Mouse (Mus musculus): ENCODE results near the gene Calhm6. TPM values are rescaled to one million over a fixed set of nuclear protein-coding genes. Genes with fewer than 3 reads are reported as not detected.

Calhm6 gene
- polyA plus RNA-seq, 1 experiment: 20.6 TPM

- H3K27ac ChIP-seq (ENCODE audit: insufficient read depth, low read depth, low read length): no peak overlapping the region
- no peak overlapping the region for H3K4me3 ChIP-seq (ENCODE audit: insufficient read depth, low read length)
- TF ChIP-seq CTCF (IDR thresholded peaks at IDR 0.05; ENCODE audit: low read depth, low read length) (no peak), POLR2A (IDR thresholded peaks at IDR 0.05; ENCODE audit: borderline replicate concordance, low read depth, low read length) (no peak)
- H3K4me1 ChIP-seq (ENCODE audit: control insufficient read depth, insufficient read depth, low read length): 0 out of 2 replicates have a peak, but pooled peaks cover 2% of the 10 kb centered on the region
Measured at GRCm38 (mm10) chr10:34149772-34150171, 22.0 kb upstream of the Calhm6 start.

GRCm38 (mm10) chr10:34141693-34142092 is 13.9 kb upstream of the Calhm6 start:
- TF ChIP-seq CTCF (IDR thresholded peaks at IDR 0.05; ENCODE audit: low read depth, low read length): no peak
- TF ChIP-seq POLR2A (IDR thresholded peaks at IDR 0.05; ENCODE audit: borderline replicate concordance, low read depth, low read length): no peak
- H3K4me3 ChIP-seq (ENCODE audit: insufficient read depth, low read length): no peak overlapping the region
- H3K4me1 ChIP-seq (ENCODE audit: control insufficient read depth, insufficient read depth, low read length): peaks cover 11% of the 10 kb centered on the region
- H3K27ac ChIP-seq (ENCODE audit: insufficient read depth, low read depth, low read length): no peak overlapping the region

GRCm38 (mm10) chr10:34139768-34140167 is 12.0 kb upstream of the Calhm6 start:
- Histone ChIP-seq H3K4me1 (ENCODE audit: control insufficient read depth, insufficient read depth, low read length) (peaks cover 11% of the 10 kb centered on the region), H3K4me3 (ENCODE audit: insufficient read depth, low read length) (no peak overlapping the region), H3K27ac (ENCODE audit: insufficient read depth, low read depth, low read length) (no peak overlapping the region)
- no peak for TF ChIP-seq POLR2A (IDR thresholded peaks at IDR 0.05; ENCODE audit: borderline replicate concordance, low read depth, low read length)
- no peak for TF ChIP-seq CTCF (IDR thresholded peaks at IDR 0.05; ENCODE audit: low read depth, low read length)

GRCm38 (mm10) chr10:34138027-34138426 is 10.2 kb upstream of the Calhm6 start:
- TF ChIP-seq CTCF (IDR thresholded peaks at IDR 0.05; ENCODE audit: low read depth, low read length): no peak
- Histone ChIP-seq H3K4me1 (ENCODE audit: control insufficient read depth, insufficient read depth, low read length) (peaks cover 12% of the 10 kb centered on the region), H3K27ac (ENCODE audit: insufficient read depth, low read depth, low read length) (peak overlapping the region; percentile 74), H3K4me3 (ENCODE audit: insufficient read depth, low read length) (no peak overlapping the region)

GRCm38 (mm10) chr10:34136432-34136831 is 8.6 kb upstream of the Calhm6 start:
- Histone ChIP-seq H3K4me3 (ENCODE audit: insufficient read depth, low read length) (no peak overlapping the region), H3K4me1 (ENCODE audit: control insufficient read depth, insufficient read depth, low read length) (peaks cover 23% of the 10 kb centered on the region), H3K27ac (ENCODE audit: insufficient read depth, low read depth, low read length) (no peak overlapping the region)
- TF ChIP-seq CTCF (IDR thresholded peaks at IDR 0.05; ENCODE audit: low read depth, low read length): no peak
- TF ChIP-seq POLR2A (IDR thresholded peaks at IDR 0.05; ENCODE audit: borderline replicate concordance, low read depth, low read length): no peak

- Histone ChIP-seq H3K27ac (ENCODE audit: insufficient read depth, low read depth, low read length) (peak overlapping the region; percentile 92), H3K4me1 (ENCODE audit: control insufficient read depth, insufficient read depth, low read length) (peaks cover 38% of the 10 kb centered on the region), H3K4me3 (ENCODE audit: insufficient read depth, low read length) (no peak overlapping the region)
- no peak for TF ChIP-seq POLR2A (IDR thresholded peaks at IDR 0.05; ENCODE audit: borderline replicate concordance, low read depth, low read length)
- TF ChIP-seq CTCF (IDR thresholded peaks at IDR 0.05; ENCODE audit: low read depth, low read length): no peak
Measured at GRCm38 (mm10) chr10:34131356-34131755, 3.6 kb upstream of the Calhm6 start.

- peak overlapping the region; percentile 96 for H3K27ac ChIP-seq (ENCODE audit: insufficient read depth, low read depth, low read length)
- H3K4me3 ChIP-seq (ENCODE audit: insufficient read depth, low read length): peak overlapping the region; percentile 72
- H3K4me1 ChIP-seq (ENCODE audit: control insufficient read depth, insufficient read depth, low read length): peaks cover 38% of the 10 kb centered on the region
- TF ChIP-seq CTCF (IDR thresholded peaks at IDR 0.05; ENCODE audit: low read depth, low read length): no peak
- no peak for TF ChIP-seq POLR2A (IDR thresholded peaks at IDR 0.05; ENCODE audit: borderline replicate concordance, low read depth, low read length)
Measured at GRCm38 (mm10) chr10:34128391-34128790, 607 bp upstream of the Calhm6 start.

GRCm38 (mm10) chr10:34118421-34118820 is 9.4 kb downstream of the Calhm6 start:
- TF ChIP-seq CTCF (IDR thresholded peaks at IDR 0.05; ENCODE audit: low read depth, low read length): no peak
- TF ChIP-seq POLR2A (IDR thresholded peaks at IDR 0.05; ENCODE audit: borderline replicate concordance, low read depth, low read length): no peak
- Histone ChIP-seq H3K4me3 (ENCODE audit: insufficient read depth, low read length) (no peak overlapping the region), H3K27ac (ENCODE audit: insufficient read depth, low read depth, low read length) (no peak overlapping the region), H3K4me1 (ENCODE audit: control insufficient read depth, insufficient read depth, low read length) (peaks cover 4% of the 10 kb centered on the region)

- no peak for TF ChIP-seq POLR2A (IDR thresholded peaks at IDR 0.05; ENCODE audit: borderline replicate concordance, low read depth, low read length)
- peaks cover 8% of the 10 kb centered on the region for H3K4me1 ChIP-seq (ENCODE audit: control insufficient read depth, insufficient read depth, low read length)
Measured at GRCm38 (mm10) chr10:34117770-34118169, 10.0 kb downstream of the Calhm6 start.

GRCm38 (mm10) chr10:34117131-34117530 is 10.7 kb downstream of the Calhm6 start:
- no peak overlapping the region for H3K4me3 ChIP-seq (ENCODE audit: insufficient read depth, low read length)
- peaks cover 14% of the 10 kb centered on the region for H3K4me1 ChIP-seq (ENCODE audit: control insufficient read depth, insufficient read depth, low read length)
- TF ChIP-seq POLR2A (IDR thresholded peaks at IDR 0.05; ENCODE audit: borderline replicate concordance, low read depth, low read length) (no peak), CTCF (IDR thresholded peaks at IDR 0.05; ENCODE audit: low read depth, low read length) (no peak)
- no peak overlapping the region for H3K27ac ChIP-seq (ENCODE audit: insufficient read depth, low read depth, low read length)

More at GRCm38 (mm10) chr10:34117770-34118169, 10.0 kb downstream of the Calhm6 start:
- no peak overlapping the region for H3K27ac ChIP-seq (ENCODE audit: insufficient read depth, low read depth, low read length)
- H3K4me3 ChIP-seq (ENCODE audit: insufficient read depth, low read length): no peak overlapping the region

Measured in bone marrow macrophage, adult 2 months (primary cell).